Mouse (Mus musculus): ENCODE results near the gene Uaca.
A peak's percentile ranks its signal among the peaks of the same experiment; 100 is the strongest.

- peak; percentile 78 for TF ChIP-seq CTCF (IDR thresholded peaks at IDR 0.05; ENCODE audit: extremely low read depth, insufficient read depth, low read length)
- no peak for TF ChIP-seq POLR2A (IDR thresholded peaks at IDR 0.05; ENCODE audit: extremely low read depth, insufficient read depth, low read length)
These were observed 63.5 kb downstream of the Uaca start for GRCm38 (mm10) chr9:60857833-60858232.
